Mouse (Mus musculus) heart, postnatal 14 days (tissue): ENCODE measurements around the gene Rab36. TPM values are rescaled to one million over a fixed set of nuclear protein-coding genes. Genes with fewer than 3 reads are reported as not detected.

ENCODE experiments used
- DNase-seq, 2 experiments: peaks; one replicate each; pipeline ENCODE4 v3.0.0; 2021 to 2022
- intact Hi-C: fragments of 180-260 bp; cut with DNase I; formaldehyde crosslinking; loops from one replicate; pipeline ENCODE4 v1.15.1; 2025
- total RNA-seq, 2 experiments: library from RNA; stranded (reverse); gene quantifications; 2 replicates each; pipeline ENCODE4 v1.2.3; 2021

The Rab36 gene
- total RNA-seq, 2 experiments from 2014 or later, result 0.80 to 1.2 TPM

- intact Hi-C loops, result loop anchor here (5.0 kb wide), 1 partner anchor 39 kb away; no protein-coding TSS in a partner anchor
- peak in 1 of 2 experiments; percentile 17 for DNase-seq
These were observed 26.6 kb downstream of the Rab36 start for GRCm38 (mm10) chr10:75063301-75063965.

GRCm38 (mm10) chr10:75065691-75066090 lies 28.8 kb downstream of the Rab36 start:
- intact Hi-C loops, result no loop called here
- no peak for DNase-seq

GRCm38 (mm10) chr10:75067446-75067845 lies 30.6 kb downstream of the Rab36 start:
- intact Hi-C loops, result no loop called here
- no peak for DNase-seq

- DNase-seq, result no peak
- intact Hi-C loops, result no loop called here
These were observed 31.2 kb downstream of the Rab36 start for GRCm38 (mm10) chr10:75068086-75068485.

- intact Hi-C loops, result no loop called here
- DNase-seq, result no peak
These were observed 31.9 kb downstream of the Rab36 start for GRCm38 (mm10) chr10:75068624-75069328.

DNA sequence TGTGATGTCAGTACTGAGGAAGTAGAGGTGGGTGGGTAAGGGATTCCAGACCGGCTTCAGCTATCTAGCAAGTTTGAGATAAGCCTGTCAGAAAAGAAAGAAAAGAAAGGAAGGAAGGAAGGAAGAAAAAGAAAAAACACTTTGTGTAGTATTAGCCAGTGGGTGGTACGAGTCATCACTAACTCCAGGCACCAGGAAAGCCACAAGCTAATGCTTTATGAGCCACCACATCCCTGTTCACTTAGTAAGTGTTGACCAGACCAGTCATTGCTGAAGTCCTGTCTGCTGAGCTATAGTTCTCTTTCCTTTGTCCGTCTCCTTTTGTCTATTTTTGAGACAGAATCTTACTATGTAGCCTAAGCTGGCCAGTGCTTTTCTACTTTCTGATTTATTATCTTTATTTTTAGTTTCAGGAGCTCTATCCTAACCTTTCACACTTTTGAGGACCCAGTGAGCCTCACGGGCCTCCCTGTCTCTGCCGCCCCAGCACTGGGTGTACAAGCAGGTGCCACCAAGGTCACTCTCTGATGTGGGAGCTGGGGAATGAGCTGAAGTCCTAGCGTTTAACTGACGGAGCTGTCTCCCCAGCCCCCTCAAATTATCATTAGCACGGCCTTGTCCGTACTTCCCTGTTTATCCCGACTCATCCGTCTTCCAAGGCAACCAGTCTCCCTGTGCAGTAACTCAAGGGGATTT lies 33.6 kb downstream of the Rab36 start:
- intact Hi-C loops, result no loop called here
- DNase-seq, result no peak

- no peak for DNase-seq
- intact Hi-C loops, result no loop called here
These were observed 38.8 kb downstream of the Rab36 start for GRCm38 (mm10) chr10:75075665-75076064.

GRCm38 (mm10) chr10:75078174-75079128 lies 41.6 kb downstream of the Rab36 start:
- no peak for DNase-seq
- intact Hi-C loops, result no loop called here

GRCm38 (mm10) chr10:75085330-75085729 lies 48.5 kb downstream of the Rab36 start:
- intact Hi-C loops, result no loop called here
- no peak for DNase-seq

GRCm38 (mm10) chr10:75088471-75088870 lies 51.6 kb downstream of the Rab36 start:
- DNase-seq, result no peak
- intact Hi-C loops, result no loop called here

DNA sequence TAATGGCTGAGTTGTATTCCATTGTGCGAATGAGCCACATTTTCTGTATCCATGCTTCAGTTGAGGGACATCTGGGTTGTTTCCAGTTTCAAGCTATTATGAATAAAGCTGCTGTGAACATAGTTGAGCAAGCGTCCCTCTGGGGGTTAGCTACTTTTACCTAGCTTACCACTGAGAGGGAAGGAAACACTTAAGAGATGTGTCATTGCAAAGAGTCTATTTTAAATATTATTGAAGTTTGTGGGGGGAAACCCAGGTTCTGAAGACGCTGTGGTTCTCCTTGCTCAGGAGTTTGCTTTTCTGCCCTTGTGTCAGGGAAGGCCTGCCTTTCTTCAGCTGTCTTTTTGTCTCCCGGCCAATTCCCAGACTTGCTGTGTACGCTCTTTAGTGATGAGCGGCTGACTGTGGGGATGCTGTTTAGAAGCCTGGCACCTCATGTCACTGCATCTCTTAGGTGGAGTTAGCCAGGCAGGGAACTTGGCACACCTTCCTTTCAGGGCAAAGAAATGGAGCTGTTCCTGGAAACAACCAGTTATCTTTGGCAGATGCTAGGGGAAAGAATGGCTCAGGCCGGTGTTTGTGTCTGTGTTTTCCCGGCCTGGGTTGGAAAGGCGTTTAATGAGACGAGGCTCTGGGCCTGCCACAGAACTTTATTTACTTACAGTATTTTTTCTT lies 54.8 kb downstream of the Rab36 start:
- intact Hi-C loops, result no loop called here

GRCm38 (mm10) chr10:75093252-75093987 lies 56.6 kb downstream of the Rab36 start:
- intact Hi-C loops, result no loop called here
- DNase-seq, result no peak

More for the DNA sequence above, 54.8 kb downstream of the Rab36 start:
- DNase-seq, result peak; percentile 28 to 45

DNA sequence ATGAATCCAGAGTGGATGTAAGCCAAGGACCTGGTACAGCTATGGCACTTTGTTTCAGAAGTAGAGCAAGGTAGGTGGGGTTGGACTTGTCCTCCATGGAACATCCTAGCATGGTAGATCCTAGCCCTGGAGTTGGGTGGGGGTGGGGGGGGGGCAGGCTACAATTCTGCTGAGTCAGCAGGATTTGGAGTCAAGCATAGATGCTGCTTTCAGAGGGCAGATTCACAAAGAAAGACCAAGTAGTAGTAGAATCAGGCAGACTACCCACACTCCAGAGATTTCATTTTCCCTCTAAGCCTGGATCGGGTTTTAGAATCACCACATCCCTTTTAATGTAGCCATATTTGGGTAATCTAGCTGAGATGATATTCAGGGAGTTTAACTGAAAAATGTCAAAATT lies 57.5 kb downstream of the Rab36 start:
- no peak for DNase-seq
- intact Hi-C loops, result no loop called here

DNA sequence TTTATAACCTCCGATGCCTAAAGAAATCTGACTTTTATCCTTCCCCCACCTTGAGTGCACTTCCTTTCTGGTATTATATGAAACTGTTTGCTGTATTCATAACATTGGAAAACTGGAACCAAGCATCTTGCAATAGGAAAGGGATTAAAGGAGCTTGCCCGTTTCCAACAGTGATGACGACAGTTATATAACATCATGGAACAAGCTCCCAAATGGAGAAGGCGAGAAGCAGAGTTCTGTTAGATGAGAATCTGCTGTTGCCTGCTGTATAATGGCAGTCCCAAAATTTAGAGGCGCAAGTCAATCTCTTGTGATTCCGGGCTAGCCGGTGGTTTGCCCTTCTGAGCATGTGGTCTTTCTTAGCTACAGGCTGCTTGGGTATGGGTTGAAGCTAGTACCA lies 58.4 kb downstream of the Rab36 start:
- DNase-seq, result no peak
- intact Hi-C loops, result no loop called here

DNA sequence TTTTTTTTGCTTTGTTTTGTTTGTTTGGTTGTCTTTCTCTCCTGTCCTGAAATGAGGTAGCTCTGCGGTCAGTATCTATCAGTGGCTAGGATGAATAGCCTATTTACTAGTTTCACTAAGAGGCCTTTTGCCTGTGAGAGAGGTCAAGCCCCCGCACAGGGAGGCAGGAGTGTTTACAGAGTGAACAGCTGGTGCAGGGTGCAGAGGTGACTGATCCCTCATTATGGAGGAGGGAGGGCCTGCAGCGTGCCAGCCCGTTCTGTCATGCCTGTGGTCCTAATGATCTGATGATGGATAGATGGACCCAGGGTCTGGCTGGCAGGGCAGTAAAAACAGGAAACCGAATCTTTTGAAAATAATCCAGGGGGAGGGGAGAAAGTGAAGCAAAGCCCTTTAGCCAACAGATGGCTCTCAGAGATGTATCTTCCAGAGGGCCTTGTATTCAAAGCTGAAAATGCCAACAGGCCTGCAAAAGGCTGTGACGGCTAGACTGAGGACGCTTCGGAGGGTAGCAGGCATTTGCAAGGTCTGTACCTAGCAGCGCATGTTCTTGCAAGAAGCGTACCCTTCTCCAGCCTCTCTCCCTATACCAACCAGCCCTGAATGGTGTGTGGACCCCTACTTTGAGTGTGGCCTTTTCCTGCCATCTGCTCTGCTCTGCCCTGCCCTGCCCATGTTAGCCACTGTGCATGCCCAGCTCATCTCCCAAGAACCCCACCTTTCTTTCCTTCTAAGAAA lies 61.8 kb downstream of the Rab36 start:
- intact Hi-C loops, result no loop called here
- no peak for DNase-seq

DNA sequence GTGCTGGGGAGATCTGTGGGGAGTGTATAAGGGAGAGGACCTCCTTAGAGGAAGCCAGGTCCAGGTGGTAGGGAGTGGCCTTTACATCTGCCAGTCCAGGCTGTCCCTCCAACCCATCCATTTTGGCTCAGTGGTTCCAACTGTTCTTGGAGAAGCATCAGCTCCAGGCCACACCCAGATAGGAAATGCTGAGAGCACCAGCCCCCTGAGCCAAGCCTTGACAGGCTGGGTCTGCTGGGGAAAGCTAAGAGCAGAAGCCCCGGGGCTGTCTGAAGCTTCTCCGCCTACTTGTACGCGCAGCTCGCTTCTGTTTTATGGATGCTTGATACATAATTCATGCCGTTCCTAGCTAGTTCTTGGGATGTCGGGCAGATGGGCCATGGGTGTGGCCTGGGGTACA lies 63.4 kb downstream of the Rab36 start:
- peak in 1 of 2 experiments; percentile 44 for DNase-seq
- intact Hi-C loops, result loop anchor here (5.0 kb wide), 1 partner anchor 38 kb away; the partner anchor contains the start of gene Bcr

DNA sequence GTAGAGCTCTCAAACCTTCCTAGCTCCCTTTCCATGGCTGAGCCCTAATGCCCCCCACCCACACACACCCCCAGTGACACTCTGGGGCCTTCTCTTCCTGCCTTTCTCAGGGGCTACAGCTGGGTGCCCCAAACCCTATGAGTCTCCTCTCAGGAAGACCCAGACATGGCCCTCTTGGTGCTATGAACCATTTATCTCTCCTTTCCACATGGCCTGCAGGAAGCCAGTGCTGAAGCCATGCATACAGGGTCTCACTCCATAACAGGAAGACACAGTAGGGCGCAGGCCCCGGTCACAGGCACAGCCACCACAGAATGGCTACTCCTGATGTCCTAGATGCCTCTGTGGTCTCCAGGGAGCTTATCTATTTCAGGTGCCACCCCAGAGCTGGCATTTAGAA lies 66.6 kb downstream of the Rab36 start:
- DNase-seq, result no peak
- intact Hi-C loops, result loop anchor here (5.0 kb wide), 1 partner anchor 41 kb away; the partner anchor contains the start of gene Bcr
